Mouse (Mus musculus): Measurements from ENCODE around the gene Tmc4.

Tmc4 gene

GRCm38 (mm10) chr7:3630478-3630815 lies 46.9 kb downstream of the Tmc4 start:
- no peak for DNase-seq

DNA sequence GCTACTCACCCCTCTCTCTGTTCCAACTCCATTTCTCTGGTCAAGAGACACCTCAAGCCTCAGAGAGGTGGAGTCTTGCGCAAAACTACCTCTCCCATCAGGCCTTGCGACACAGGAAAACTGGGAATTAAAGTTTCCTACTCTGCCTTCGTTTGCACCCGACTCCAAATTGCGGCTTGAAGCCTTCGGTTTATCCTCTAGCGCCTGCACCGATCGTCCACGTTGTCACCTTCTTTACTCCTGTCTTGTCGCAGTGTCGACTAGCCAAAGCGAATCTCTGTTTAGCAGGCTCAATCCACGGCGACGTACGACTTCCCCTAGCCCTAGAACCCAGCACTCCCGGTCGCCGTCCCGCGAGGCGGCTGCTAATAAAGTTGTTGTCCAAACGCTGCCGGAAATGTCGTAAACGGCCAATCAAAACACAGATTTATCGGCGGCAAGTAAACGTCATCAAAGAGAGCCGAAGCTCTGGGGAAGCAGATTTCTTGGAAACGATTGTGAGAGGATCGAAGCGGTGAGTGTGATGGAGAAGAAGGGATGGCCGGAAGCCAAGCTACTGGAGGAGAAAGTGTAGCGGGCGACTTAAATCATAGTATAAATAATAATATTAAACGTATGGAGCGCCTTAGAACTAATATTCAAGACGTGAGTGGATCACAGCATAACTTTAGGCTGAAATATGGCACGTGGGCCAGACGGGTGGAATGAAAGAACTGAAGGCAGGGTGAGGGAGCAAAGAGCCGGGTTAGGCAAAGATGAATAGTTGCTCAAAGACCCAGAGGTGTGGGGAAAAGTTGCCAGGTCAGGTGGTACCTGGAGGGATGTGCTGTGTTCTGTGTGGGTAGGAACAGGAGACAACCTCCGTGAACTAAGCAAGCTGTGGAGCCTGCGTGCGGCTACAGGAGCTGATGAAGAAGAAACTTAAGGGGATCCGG lies 47.5 kb downstream of the Tmc4 start, which contains the start of the genes Tfpt and Prpf31:
Gene Tfpt (minus strand): TSS at position 387 of the 935 bp plus-strand sequence.
Gene Prpf31 (plus strand): TSS at position 443 of the 935 bp plus-strand sequence.
- peak; percentile 84 for DNase-seq

DNA sequence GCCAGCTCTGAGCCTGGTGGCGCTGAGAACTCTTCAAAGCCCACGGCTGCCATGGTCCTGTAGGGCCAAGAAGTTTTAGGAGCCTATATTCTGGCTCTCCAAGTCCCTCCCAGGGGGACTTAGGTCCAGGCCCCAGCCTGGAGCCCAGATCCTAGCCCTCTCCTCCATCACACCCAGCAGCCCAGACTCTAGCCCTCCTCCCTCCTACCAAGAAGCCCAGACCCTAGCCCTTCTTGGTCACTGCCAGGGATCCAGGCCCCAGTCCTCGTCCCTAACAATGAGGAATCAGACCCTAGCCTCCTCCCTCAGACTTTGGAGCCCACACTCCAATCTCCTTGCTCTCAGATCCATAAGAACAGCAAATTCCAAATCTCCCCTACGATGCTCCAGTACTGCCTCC lies 48.3 kb downstream of the Tmc4 start:
- no peak for DNase-seq

DNA sequence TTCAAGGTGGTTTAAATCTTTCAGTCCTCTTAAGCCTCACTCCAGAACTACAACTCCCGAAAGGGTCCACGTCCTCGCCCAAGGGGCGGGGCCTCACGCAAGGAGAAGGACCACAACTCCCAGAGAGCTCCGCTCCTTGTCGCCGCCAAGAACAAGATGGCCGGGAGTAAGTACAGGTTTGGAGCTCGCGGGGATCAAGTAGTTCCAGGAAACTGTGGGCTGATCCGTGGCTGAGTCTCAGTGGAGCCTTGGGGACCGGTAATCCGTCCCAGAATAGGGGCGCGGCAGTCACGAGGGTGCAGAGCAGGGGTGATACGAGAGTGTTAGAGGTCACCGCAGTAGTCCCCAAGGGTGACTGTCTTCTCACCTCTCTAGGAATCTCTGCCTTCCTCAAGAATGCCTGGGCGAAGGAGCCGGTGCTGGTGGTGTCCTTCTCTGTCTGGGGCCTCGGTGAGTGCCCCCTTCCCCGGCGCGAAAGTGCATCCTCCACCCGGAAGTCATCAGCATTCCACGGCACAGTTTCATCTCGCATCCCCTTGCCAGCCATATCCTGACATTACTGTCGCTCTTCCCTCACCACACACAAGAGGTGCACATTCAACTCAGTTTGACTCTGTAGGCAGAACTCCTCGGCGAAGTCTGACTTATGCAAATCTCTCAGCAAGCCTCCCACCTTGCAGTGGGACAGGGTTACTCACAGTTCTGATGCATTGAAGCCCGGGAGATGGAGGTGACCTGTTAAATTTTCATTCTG lies 59.9 kb downstream of the Tmc4 start, which contains the start of gene Ndufa3:
Gene Ndufa3 (plus strand): TSS at position 132 of the 754 bp plus-strand sequence.
- DNase-seq: peak; percentile 85

GRCm38 (mm10) chr7:3616389-3617241 lies 60.7 kb downstream of the Tmc4 start:
- peak; percentile 48 for DNase-seq

GRCm38 (mm10) chr7:3616057-3616388 lies 61.3 kb downstream of the Tmc4 start, which contains the start of gene Oscar:
Gene Oscar, minus strand, starts transcription at chr7:3616157.
- DNase-seq: no peak

Data from right cerebral cortex, postnatal 14 days (tissue).